Mouse (Mus musculus) liver, embryonic 14.5 days (tissue): ENCODE data around the gene Irs3.

Experiments used
- CTCF ChIP-seq: IDR thresholded peaks from 2 replicates; pipeline ENCODE4 v1.5.1; 2016; ENCODE audit warnings: antibody characterized with exemption, low read depth, control low read depth
- EP300 ChIP-seq: IDR thresholded peaks from 2 replicates; pipeline ENCODE4 v1.6.1; 2016; ENCODE audit warnings: antibody characterized with exemption, low read depth

DNA sequence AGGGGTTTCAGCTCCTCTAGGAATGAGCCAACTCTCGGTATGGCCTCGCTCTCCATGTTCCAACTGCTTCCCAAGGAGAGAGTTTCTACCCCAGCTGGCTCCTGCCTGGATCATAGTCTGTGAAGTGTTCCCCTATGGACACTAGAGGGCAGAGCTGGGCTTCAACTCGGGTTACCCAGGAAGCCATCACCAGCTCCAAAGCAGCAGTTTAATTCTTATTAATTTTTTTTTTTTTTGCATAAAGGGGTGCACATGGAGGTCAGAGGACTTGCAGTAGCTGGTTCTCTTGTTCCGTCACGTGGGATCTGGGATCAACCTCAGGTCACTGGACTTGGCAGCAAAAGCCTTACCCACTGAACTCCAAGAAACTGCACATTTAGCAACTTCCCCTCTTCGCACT, 11.5 kb upstream of the Irs3 start:
- peak; percentile 87 for TF ChIP-seq CTCF
- no peak for TF ChIP-seq EP300
